Mouse (Mus musculus) thymus, adult 18-20 months (tissue): ENCODE measurements around the gene Adgrv1.

Experiments used
- DNase-seq, 2 experiments: peaks; one replicate each; pipeline ENCODE4 v3.0.0; 2022; ENCODE audit warnings: mixed read lengths in 2 of 2

Gene Adgrv1

DNA sequence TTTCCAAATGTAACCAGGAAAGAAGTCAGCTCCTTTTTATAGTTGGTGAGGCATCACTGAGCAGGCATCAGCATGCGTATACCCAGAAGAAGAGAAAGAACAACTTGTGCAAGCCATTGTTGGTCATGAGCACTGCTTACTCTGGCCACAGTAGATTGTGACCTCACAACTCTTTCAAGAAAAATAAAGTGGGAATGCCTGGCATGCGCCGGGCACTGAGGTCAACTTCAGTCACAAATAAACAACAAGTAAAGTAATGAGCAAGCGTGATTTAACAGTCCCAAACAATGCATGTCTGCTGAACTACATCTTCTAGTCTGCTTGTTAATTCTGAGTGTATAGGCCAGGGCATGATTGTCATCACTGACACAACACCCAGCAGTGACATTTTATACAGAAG is 499.6 kb downstream of the Adgrv1 start:
- no peak for DNase-seq

GRCm38 (mm10) chr13:81132691-81133090 is 500.3 kb downstream of the Adgrv1 start:
- no peak for DNase-seq

DNA sequence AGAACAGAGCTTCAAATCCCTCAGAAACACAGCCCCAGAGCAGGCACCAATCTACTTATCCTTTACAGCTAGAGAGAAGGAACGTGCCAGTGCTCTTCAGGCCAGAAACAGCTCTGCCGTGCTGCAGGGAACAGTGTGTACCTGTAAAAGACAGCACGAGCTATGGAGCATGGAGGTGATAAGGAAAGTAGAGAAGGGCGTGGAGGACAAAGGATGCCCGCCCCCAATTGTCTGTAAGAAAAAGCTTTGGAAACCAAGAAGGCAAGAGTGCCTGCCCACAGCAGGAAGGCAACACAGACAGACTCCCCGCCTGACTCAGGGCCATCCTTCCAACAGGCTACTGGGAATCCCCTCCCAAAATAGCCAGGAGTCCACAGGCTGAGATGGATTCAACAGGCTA is 501.1 kb downstream of the Adgrv1 start:
- DNase-seq = no peak

DNA sequence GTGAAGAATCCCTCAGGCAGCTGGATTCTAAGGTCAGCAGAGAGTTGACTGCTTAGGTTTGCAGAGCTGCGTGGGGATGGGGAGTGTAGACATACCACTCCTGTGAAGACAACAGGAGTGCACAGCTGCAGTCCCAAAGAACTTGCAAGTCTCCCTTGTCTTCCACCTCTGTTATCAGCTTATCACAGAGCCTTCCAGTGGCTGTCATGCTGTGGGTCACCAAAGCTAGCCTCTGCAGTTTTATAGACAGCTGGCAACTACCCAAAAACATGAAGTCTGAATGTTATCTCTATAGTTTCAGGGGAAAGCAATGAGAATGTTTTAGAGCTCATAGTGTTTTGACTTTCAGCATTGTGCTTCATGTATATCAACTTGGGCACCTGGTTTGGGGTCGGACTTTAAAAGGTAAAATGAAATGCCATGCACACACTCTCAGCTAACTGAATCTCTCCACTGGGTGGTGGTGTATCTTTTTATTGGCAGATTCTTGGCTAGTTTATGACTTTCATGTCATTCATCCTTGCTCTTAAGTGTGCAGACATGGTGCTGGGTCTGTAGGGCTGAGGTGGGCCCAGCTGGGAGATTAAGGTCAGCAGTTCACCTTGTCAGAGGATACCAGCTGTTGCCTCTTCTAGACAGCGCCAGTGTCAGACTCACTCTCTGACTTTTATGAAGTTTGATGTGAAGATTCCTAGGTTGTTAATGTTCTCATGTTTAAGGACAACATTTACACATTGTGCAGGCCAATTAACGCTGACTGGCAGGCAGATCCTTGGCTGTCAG is 502.0 kb downstream of the Adgrv1 start:
- no peak for DNase-seq

GRCm38 (mm10) chr13:81125846-81126245 is 507.1 kb downstream of the Adgrv1 start:
- DNase-seq = no peak

DNA sequence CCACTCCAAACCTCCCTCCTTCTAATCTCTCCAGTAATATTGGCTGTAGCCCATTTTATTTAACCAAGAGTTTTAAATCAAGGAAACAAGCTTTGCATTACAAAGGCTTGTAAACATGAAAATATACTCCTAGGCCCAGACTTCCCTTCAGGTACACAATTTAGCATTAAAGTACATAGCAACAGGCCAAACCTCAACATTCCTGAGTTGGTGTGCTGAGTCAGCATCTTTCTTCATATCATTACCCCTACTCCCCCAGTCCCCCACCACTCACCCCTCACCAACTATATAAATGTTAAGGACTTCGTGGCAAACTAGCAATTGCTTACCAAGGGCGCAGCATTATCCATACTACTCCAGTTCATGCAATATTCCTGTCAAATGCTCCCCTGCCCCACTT is 510.7 kb downstream of the Adgrv1 start:
- no peak for DNase-seq

- DNase-seq = no peak
Observed at GRCm38 (mm10) chr13:81110479-81110878, 522.5 kb downstream of the Adgrv1 start.

DNA sequence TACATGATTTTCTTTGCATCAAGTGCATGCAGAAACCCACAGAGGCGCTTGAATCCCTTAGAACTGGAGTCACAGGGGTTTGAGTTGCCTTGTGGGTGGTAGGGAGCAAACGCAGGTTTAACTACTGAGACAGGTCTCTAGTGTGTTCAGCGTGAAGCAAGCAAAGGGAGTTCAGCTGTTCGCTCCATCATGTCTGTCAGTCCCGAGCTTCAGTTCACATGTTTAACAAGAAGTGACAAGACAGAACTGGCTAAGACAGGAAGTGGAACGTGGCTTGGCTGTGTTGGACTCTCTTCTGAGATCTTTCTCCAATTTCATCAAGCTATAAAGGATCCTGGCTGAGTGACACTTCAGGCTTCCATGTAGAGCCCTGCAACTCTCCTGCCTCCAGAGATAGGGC is 523.3 kb downstream of the Adgrv1 start:
- DNase-seq = no peak

GRCm38 (mm10) chr13:81108526-81109302 is 524.2 kb downstream of the Adgrv1 start:
- DNase-seq = no peak

DNA sequence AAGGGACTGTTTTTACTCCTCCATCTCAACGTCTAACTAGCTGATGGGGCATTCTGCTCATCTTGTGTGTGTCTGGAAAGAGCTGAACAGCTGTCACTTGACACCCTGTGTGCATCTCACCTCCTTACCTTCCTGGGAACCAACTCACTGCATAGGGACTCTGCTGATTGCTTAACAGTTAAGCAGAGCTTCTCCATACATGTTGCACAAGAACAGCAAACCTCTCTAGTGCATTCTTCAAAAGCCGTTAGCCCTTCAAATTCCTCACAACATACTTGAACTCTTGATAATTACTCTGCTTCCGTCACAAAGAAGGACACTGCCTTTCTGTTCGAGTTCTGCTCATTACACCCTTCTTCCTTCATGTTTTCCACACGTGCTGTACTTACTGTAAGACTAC is 525.5 kb downstream of the Adgrv1 start:
- no peak for DNase-seq

GRCm38 (mm10) chr13:81103794-81104193 is 529.2 kb downstream of the Adgrv1 start:
- DNase-seq = no peak

- no peak for DNase-seq
Observed at GRCm38 (mm10) chr13:81096424-81096823, 536.5 kb downstream of the Adgrv1 start.

DNA sequence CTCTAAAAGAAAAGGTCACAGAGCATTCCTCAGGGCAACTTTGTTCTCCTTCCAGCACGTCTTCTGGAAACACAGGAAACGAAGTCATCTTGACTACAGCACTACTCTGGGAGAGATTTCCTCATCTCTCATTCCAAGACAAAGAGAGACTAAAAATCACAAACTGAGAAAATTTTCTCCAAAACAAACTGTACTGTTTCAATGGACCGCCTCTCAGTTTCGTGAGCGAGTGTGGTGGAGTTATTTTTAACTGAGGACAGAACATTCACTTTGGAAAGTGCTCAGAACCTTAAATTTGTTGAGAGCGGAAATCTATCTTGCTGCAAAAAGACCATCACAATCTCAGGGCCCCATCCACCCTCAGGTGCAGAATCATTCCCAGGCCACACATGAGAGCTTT is 538.4 kb downstream of the Adgrv1 start:
- DNase-seq = no peak

GRCm38 (mm10) chr13:81090051-81090836 is 542.7 kb downstream of the Adgrv1 start:
- no peak for DNase-seq

GRCm38 (mm10) chr13:81086969-81087682 is 545.8 kb downstream of the Adgrv1 start:
- DNase-seq = no peak

- no peak for DNase-seq
Observed at GRCm38 (mm10) chr13:81072214-81072613, 560.7 kb downstream of the Adgrv1 start.

DNA sequence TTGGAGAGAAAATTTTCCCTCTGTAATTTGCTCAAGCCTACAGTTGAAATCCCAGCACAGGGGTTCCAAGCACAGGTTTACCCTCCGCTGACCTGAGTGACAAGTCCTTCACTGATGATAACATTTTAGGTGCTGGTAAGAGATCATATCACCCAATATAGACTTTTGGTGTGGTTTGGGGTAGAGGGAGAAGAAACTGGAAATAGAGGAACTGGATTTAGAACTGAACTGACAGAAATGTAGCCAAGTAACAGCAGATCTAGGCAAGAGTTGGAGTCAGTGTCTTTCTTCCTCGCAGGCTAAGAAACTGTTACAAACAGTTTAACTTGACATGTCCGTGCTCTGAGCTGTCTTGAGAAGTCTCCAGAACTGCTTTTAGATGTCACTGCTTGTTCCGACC is 581.5 kb downstream of the Adgrv1 start:
- DNase-seq = no peak

DNA sequence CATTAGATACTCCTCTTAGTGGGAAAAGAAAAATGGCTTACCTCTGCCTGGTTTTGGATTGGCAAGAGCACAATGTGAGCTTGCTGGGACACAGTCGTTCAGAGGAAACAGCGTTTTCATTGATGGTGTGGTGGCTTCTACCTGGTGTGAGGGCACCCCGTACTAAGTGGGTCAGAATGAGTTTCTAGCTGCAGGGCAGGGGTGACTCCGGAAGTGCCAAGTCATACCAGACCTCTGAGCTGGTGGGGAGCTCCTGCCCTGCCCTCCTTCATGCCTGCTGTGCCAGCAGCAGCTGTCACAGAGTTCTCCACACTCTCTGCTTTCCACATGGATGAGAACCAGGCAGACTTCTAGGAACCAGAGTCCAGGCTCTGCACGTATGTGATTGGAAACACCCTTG is 582.0 kb downstream of the Adgrv1 start:
- no peak for DNase-seq

DNA sequence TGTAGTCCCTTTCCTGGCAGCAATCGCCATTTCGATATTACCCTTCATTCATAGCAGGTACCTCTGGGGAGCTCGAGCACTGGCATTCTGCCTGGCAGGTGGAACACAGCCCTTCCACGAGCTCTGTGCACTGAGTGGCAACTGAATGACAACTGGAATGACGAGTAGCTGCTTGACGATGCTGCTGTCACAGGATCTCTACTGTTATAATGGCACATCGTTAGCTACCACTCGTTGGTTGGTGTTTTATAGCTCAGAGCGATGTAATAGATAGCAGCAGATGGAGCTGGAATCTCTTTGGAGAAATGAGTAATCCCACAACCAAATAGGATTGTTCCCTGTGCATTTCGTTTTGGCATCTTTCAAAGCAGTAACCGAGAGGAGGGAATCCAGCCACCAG is 587.6 kb downstream of the Adgrv1 start:
- DNase-seq = no peak
